Comparison of ENCODE assay signal across 12 mouse cellular contexts in genomic region chr9:43826558-43827253, GRCm38 (mm10).
A peak's percentile ranks its signal among the peaks of the same experiment; 100 is the strongest.
DNase-seq lines count a peak whose midpoint lies in the region; ATAC-seq and TF ChIP-seq lines count a peak whose summit lies in the region.
"Had no signal": no experiment of that assay in that cellular context is flagged by ENCODE, and none has a peak within 500 bp of the region (broad histone marks: within the 10 kb centered on the region; RNA-seq: fewer than 3 reads in every experiment).

No protein-coding gene starts in this region.

- no peaks in the 10 kb centered on the region for H3K27me3 ChIP-seq in midbrain, embryonic 11.5 days (ENCODE audit: control insufficient read depth, insufficient read depth, low read length)
- H3K27me3 ChIP-seq in midbrain, embryonic 14.5 days (ENCODE audit: control insufficient read depth, insufficient read depth, low read length) = no peaks in the 10 kb centered on the region
- 0 out of 2 replicates have a peak, but pooled peaks cover 4% of the 10 kb centered on the region for H3K27me3 ChIP-seq in limb, embryonic 10.5 days (ENCODE audit: low read depth, poor library complexity, severe bottlenecking)

- H3K4me1 ChIP-seq in midbrain, embryonic 11.5 days (ENCODE audit: control insufficient read depth, insufficient read depth, low read length) = peaks cover 7% of the 10 kb centered on the region; the same call in 1 of the 2 replicates
- peaks cover 13% of the 10 kb centered on the region; the same call in 1 of the 2 replicates for H3K4me1 ChIP-seq in midbrain, embryonic 14.5 days (ENCODE audit: control insufficient read depth, insufficient read depth, low read length)
- H3K4me1 ChIP-seq in limb, embryonic 10.5 days = peaks cover 22% of the 10 kb centered on the region

- no peak overlapping the region for H3K9ac ChIP-seq in midbrain, embryonic 11.5 days (ENCODE audit: low read length)
- H3K9ac ChIP-seq in midbrain, embryonic 14.5 days (replicated peaks; ENCODE audit: low read length) = no peak overlapping the region
- H3K9ac ChIP-seq: liver, embryonic 14.5 days had no signal

- intact Hi-C loops in gastrocnemius, adult 2 months (cut with DNase I) = loop anchor here (1.0 kb wide), 1 partner anchor 82 kb away; no protein-coding TSS in a partner anchor

- ATAC-seq in midbrain, embryonic 11.5 days (ENCODE audit: low FRiP score) = peak; percentile 62
- no peak for ATAC-seq in midbrain, embryonic 14.5 days (ENCODE audit: low FRiP score, low TSS enrichment)
- no peak for ATAC-seq in megakaryocyte progenitor cell, adult 5-6 weeks (replicated peaks; ENCODE audit: poor library complexity)
- ATAC-seq: forebrain, embryonic 14.5 days had no signal

- no peak overlapping the region; the same call in 1 of the 2 replicates for H3K27ac ChIP-seq in gastrocnemius, adult 2 months
- no peak overlapping the region for H3K27ac ChIP-seq in midbrain, embryonic 11.5 days (ENCODE audit: low read depth, low read length)
- no peak overlapping the region for H3K27ac ChIP-seq in midbrain, embryonic 14.5 days (replicated peaks; ENCODE audit: low read depth, low read length)
- H3K27ac ChIP-seq in limb, embryonic 10.5 days = 0 out of 2 replicates have a peak overlapping the region, but pooled peaks have one; percentile 51
- H3K27ac ChIP-seq: heart, adult 2 months; liver, embryonic 14.5 days had no signal

- H3K36me3 ChIP-seq in midbrain, embryonic 11.5 days (ENCODE audit: control insufficient read depth, insufficient read depth, low read length) = no peaks in the 10 kb centered on the region
- no peaks in the 10 kb centered on the region for H3K36me3 ChIP-seq in midbrain, embryonic 14.5 days (ENCODE audit: control insufficient read depth, insufficient read depth, low read length)
- H3K36me3 ChIP-seq in limb, embryonic 10.5 days = no peaks in the 10 kb centered on the region

- H3K4me3 ChIP-seq in gastrocnemius, adult 2 months = no peak overlapping the region
- no peak overlapping the region for H3K4me3 ChIP-seq in midbrain, embryonic 11.5 days (ENCODE audit: low read depth, low read length)
- no peak overlapping the region for H3K4me3 ChIP-seq in midbrain, embryonic 14.5 days (replicated peaks; ENCODE audit: low read depth, low read length)
- H3K4me3 ChIP-seq in limb, embryonic 10.5 days = no peak overlapping the region
- H3K4me3 ChIP-seq: heart, adult 2 months had no signal

- H3K9me3 ChIP-seq in midbrain, embryonic 11.5 days (ENCODE audit: control insufficient read depth, low read length) = no peaks in the 10 kb centered on the region
- H3K9me3 ChIP-seq in midbrain, embryonic 14.5 days (ENCODE audit: control insufficient read depth, low read length) = no peaks in the 10 kb centered on the region
- H3K9me3 ChIP-seq in limb, embryonic 10.5 days (replicated peaks) = no peaks in the 10 kb centered on the region

- no peak for TF ChIP-seq CTCF in gastrocnemius, adult 2 months (IDR thresholded peaks at IDR 0.05)

- 38% methylated on average over 8 of the region's 8 CpGs for WGBS in midbrain, embryonic 11.5 days
- WGBS in midbrain, embryonic 14.5 days = 19% methylated on average over 8 of the region's 8 CpGs
- WGBS in limb, embryonic 10.5 days = 61% methylated on average over 8 of the region's 8 CpGs

- DNase-seq in gastrocnemius, adult 2 months = peak; percentile 35
- no peak for DNase-seq in gastrocnemius, postnatal 4 days (ENCODE audit: low spot score in 2 of 2)
- no peak for DNase-seq in midbrain, embryonic 11.5 days (ENCODE audit: low spot score, missing footprints)
- no peak for DNase-seq in midbrain, embryonic 14.5 days
- no peak for DNase-seq in limb, embryonic 10.5 days (ENCODE audit: low spot score)
- no peak for DNase-seq in layer of hippocampus, adult 18-20 months (ENCODE audit: low spot score in 2 of 2)
- DNase-seq in layer of hippocampus, postnatal 25 days (ENCODE audit: extremely low spot score in 1 of 2, low spot score in 1 of 2) = no peak
- DNase-seq: layer of hippocampus, adult 9-11 months had no signal

- no peak overlapping the region for H3K4me2 ChIP-seq in midbrain, embryonic 11.5 days
- H3K4me2 ChIP-seq in midbrain, embryonic 14.5 days (ENCODE audit: low read length) = no peak overlapping the region
